Mouse (Mus musculus) retina, postnatal 1 day (tissue): ENCODE results near the gene Ackr4.
A peak's percentile ranks its signal among the peaks of the same experiment; 100 is the strongest.

Source experiments
- DNase-seq: peaks from one replicate; pipeline ENCODE4 v3.0.0-alpha.2; 2012

The Ackr4 gene

GRCm38 (mm10) chr9:104039031-104039695, 87.6 kb downstream of the Ackr4 start:
- no peak for DNase-seq

- no peak for DNase-seq
These were observed 88.5 kb downstream of the Ackr4 start for GRCm38 (mm10) chr9:104038266-104038665.

GRCm38 (mm10) chr9:104035261-104036015, 91.3 kb downstream of the Ackr4 start:
- DNase-seq, result peak; percentile 83

GRCm38 (mm10) chr9:104034718-104035117, 92.0 kb downstream of the Ackr4 start:
- no peak for DNase-seq

- no peak for DNase-seq
These were observed 92.5 kb downstream of the Ackr4 start for GRCm38 (mm10) chr9:104034231-104034630.
